Mouse (Mus musculus): ENCODE results near the gene Slc3a1. TPM values are rescaled to one million over a fixed set of nuclear protein-coding genes. Genes with fewer than 3 reads are reported as not detected.

Gene Slc3a1
- 0.37 and 0.81 TPM in 2 replicates for polyA plus RNA-seq (2015; fragmentation: Nextera tagmentation; extraction: Ambion mirVana)

DNA sequence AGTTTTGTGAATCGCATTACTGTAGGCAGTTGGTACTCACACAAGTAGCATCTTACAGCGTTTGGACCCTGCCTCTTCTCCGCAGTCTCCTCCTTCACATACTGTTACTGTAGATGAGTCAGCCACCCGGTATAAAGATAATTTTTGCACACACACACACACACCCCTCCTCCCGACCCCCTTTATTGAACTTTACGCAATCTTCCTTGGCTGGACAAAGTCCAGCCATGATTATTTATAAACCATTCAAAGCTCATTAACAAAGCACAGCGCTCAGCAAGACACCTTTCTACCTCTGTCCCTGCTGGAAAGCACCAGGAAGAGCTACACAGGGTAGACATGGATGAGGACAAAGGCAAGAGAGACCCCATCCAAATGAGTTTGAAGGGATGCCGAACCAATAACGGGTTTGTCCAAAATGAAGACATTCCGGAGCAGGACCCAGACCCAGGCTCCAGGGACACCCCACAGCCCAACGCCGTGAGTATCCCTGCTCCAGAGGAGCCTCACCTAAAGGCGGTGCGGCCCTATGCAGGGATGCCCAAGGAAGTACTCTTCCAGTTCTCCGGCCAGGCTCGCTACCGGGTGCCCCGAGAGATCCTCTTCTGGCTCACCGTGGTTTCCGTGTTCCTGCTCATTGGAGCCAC lies at the start of gene Slc3a1:
Gene Slc3a1, plus strand, starts transcription at position 284 of the 647 bp plus-strand sequence.
- H3K9me3 ChIP-seq, result no peaks in the 10 kb centered on the region
- 92% methylated on average over 20 of the region's 20 CpGs for WGBS
- H3K4me2 ChIP-seq, result no peak within 1 kb of the TSS
- H3K4me1 ChIP-seq, result peaks cover 10% of the 10 kb centered on the region
- no peak for ATAC-seq (ENCODE audit: insufficient number of reproducible peaks, insufficient read depth, low FRiP score, low TSS enrichment, low read depth)
- H3K4me3 ChIP-seq, result no peak within 1 kb of the TSS
- H3K9ac ChIP-seq, result no peak within 1 kb of the TSS
- H3K36me3 ChIP-seq, result 0 out of 2 replicates have a peak, but pooled peaks cover 3% of the 10 kb centered on the region
- no peak within 1 kb of the TSS for H3K27ac ChIP-seq
- no peaks in the 10 kb centered on the region for H3K27me3 ChIP-seq

DNA sequence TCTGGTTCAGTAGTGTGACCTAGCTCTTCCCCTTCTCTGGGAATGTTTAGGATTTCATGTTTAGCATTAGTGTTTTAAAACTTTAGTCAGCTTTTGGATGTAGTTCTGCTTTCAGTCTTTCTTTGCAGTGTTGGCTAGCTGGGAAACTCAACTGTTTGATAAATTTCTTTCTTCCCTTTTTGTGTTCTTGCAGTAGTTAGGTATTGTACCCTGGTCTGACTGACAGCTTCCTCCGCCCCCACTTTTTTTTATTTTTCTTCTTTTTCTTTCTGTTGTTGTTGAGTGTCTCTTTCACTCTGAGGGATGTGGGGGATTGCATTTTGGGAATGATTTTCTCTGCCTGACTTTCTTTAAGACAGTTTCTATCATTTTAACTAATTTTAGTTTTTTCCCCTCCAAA lies 46.5 kb upstream of the Slc3a1 start:
- no peak for ATAC-seq (ENCODE audit: insufficient number of reproducible peaks, insufficient read depth, low FRiP score, low TSS enrichment, low read depth)
- H3K9me3 ChIP-seq, result no peaks in the 10 kb centered on the region
- H3K36me3 ChIP-seq, result peaks cover 3% of the 10 kb centered on the region
- no peaks in the 10 kb centered on the region for H3K27me3 ChIP-seq
- H3K4me2 ChIP-seq, result no peak overlapping the region
- H3K27ac ChIP-seq, result no peak overlapping the region
- WGBS, result 96% methylated on average over 1 of the region's 1 CpGs
- no peak overlapping the region for H3K9ac ChIP-seq
- peaks cover 15% of the 10 kb centered on the region for H3K4me1 ChIP-seq
- no peak overlapping the region for H3K4me3 ChIP-seq

DNA sequence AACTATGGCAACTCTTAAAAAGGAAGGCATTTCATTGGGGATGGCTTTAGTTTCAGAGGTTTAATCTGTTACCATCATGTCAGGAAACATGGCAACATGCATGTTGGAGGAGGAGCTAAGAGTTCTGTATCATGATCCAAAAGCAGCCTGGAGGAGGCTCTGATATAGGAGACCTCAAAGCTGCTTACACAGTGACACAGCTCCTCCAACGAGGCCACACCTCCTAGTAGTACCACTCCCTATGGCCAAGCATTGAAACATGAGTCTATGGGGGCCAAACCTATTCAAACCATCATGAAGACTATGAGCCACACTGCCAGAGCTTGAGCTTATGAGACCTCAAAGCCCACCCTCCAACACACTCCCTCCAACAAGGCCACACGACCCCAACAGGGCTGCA lies 45.4 kb upstream of the Slc3a1 start:
- no peak for ATAC-seq (ENCODE audit: insufficient number of reproducible peaks, insufficient read depth, low FRiP score, low TSS enrichment, low read depth)
- Histone ChIP-seq H3K4me2 (no peak overlapping the region), H3K36me3 (peaks cover 3% of the 10 kb centered on the region), H3K4me1 (peaks cover 15% of the 10 kb centered on the region), H3K27ac (no peak overlapping the region; the same call in 1 of the 2 replicates), H3K9ac (no peak overlapping the region), H3K4me3 (no peak overlapping the region), H3K9me3 (no peaks in the 10 kb centered on the region), H3K27me3 (no peaks in the 10 kb centered on the region)
- WGBS, result 78% methylated on average over 2 of the region's 2 CpGs

DNA sequence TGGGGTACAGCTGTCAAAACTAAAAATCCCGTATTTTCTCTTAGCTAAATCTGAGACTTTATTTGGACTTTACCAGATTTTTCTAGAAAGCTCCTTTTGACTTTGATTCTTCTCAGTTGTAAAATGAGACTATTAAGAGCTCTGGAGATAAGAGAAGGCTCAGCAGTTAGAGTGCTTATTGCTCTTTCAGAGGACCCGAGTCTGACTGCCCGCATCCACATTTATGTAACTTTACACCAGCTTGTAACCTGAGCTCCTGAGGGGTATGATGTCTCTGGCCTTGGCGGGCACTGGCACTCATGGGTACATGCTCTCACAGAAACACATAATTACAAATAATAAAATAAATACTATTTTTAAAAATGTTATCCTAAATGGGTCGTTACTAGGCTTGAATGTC lies 41.8 kb upstream of the Slc3a1 start:
- Histone ChIP-seq H3K4me3 (no peak overlapping the region), H3K27me3 (no peaks in the 10 kb centered on the region), H3K27ac (no peak overlapping the region), H3K9me3 (no peaks in the 10 kb centered on the region), H3K36me3 (no peaks in the 10 kb centered on the region), H3K4me2 (no peak overlapping the region), H3K4me1 (peaks cover 15% of the 10 kb centered on the region), H3K9ac (no peak overlapping the region)
- no peak for ATAC-seq (ENCODE audit: insufficient number of reproducible peaks, insufficient read depth, low FRiP score, low TSS enrichment, low read depth)
- 33% methylated on average over 5 of the region's 5 CpGs for WGBS

DNA sequence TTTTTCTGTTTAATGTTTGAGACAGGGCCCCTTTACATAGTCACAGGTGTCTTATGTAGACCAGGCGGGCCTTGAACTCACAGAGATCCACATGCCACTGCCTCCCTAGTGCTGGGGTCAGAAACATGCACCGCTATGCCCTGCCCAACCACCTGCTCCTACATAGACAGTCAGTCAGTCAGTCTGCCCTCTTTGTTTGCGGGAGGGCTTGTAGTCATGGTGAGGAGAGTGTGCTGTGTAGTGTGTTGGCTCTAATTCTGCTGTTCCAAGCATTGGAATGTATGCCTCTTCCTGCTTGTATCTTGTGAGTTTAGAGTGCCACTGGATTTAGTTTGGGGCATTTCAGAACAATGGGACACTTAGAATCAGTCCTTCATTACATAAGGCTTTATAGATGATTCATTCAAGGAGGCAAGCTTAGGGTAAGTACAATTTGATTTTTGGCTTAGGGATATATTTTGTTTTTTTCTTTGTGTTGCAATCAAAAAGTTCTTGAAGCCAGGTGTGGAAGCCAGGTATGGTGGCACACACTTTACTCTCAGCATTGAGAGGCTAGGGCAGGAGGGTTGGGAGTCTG lies 40.3 kb upstream of the Slc3a1 start:
- Histone ChIP-seq H3K36me3 (peaks cover 2% of the 10 kb centered on the region; the same call in 1 of the 2 replicates), H3K4me3 (no peak overlapping the region), H3K9me3 (no peaks in the 10 kb centered on the region), H3K27me3 (no peaks in the 10 kb centered on the region), H3K27ac (no peak overlapping the region), H3K9ac (no peak overlapping the region), H3K4me2 (no peak overlapping the region), H3K4me1 (peaks cover 8% of the 10 kb centered on the region)
- no peak for ATAC-seq (ENCODE audit: insufficient number of reproducible peaks, insufficient read depth, low FRiP score, low TSS enrichment, low read depth)
- 87% methylated on average over 3 of the region's 3 CpGs for whole genome bisulfite sequencing

DNA sequence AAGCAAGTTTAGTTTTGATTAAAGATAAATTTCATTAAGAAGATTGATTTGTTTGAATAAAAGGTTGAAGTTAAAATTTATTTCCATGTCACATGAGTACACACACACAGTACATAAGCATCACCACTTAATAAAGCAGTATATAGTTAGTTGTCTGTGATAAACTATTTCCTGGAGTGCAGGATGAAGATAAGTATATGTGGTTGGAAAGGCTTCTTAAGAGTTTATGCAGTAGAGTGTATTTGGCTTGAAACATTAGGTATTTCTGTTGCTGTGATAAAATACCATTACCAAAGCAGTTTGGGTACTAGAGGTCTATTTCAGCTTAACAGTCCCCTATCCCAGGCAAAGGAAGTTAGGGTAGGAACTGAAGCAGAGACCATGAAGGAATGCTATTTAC lies 39.7 kb upstream of the Slc3a1 start:
- Histone ChIP-seq H3K9me3 (no peaks in the 10 kb centered on the region), H3K27ac (no peak overlapping the region), H3K9ac (no peak overlapping the region), H3K4me3 (no peak overlapping the region), H3K27me3 (no peaks in the 10 kb centered on the region), H3K4me1 (peaks cover 3% of the 10 kb centered on the region), H3K36me3 (peaks cover 5% of the 10 kb centered on the region; the same call in 1 of the 2 replicates), H3K4me2 (no peak overlapping the region)
- ATAC-seq (ENCODE audit: insufficient number of reproducible peaks, insufficient read depth, low FRiP score, low TSS enrichment, low read depth), result no peak

DNA sequence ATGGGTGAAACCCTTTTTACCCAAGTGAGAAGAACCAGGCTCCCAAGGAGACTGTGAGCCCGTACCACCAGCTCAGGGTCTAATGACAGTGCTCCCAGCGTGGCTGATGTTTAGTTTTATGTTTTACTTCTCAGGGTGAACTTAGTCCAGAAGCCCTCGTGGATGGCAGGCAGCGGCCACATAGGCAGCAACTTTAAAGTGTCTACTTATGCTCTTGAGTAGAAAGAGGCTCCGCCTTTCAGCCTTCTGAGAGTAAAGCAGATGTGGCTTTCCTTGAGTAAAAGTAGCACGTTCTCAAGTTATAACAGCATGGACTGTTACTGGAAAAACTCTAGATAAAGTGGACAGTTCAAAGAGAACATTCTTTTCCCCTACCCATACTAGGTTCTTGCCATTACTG lies 32.3 kb upstream of the Slc3a1 start:
- WGBS, result 81% methylated on average over 6 of the region's 6 CpGs
- Histone ChIP-seq H3K4me2 (no peak overlapping the region), H3K4me3 (no peak overlapping the region), H3K27me3 (no peaks in the 10 kb centered on the region), H3K9ac (no peak overlapping the region), H3K4me1 (no peaks in the 10 kb centered on the region), H3K36me3 (peaks cover 13% of the 10 kb centered on the region), H3K9me3 (no peaks in the 10 kb centered on the region), H3K27ac (no peak overlapping the region)
- no peak for ATAC-seq (ENCODE audit: insufficient number of reproducible peaks, insufficient read depth, low FRiP score, low TSS enrichment, low read depth)

DNA sequence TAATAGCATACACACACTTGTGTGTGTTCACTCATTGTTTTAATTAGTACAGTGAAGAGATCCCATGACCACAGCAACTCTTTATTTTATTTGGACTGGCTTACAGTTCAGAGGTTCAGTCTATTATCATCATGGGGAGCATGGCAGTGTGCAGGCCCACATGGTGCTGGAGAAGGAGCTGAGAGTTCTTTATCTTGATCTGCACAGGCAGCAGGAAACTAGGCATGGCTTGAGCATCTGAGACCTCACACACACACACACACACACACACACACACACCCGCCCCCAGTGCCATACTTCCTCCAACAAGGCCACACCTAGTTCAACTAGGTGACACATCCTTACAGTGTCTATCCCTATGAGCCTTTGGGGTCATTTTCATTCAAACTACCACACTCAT lies 30.5 kb upstream of the Slc3a1 start:
- 84% methylated on average over 1 of the region's 1 CpGs for WGBS
- no peaks in the 10 kb centered on the region for H3K4me1 ChIP-seq
- H3K27ac ChIP-seq, result no peak overlapping the region
- no peaks in the 10 kb centered on the region for H3K27me3 ChIP-seq
- H3K4me3 ChIP-seq, result no peak overlapping the region
- H3K9ac ChIP-seq, result no peak overlapping the region
- H3K4me2 ChIP-seq, result no peak overlapping the region
- no peaks in the 10 kb centered on the region for H3K9me3 ChIP-seq
- ATAC-seq (ENCODE audit: insufficient number of reproducible peaks, insufficient read depth, low FRiP score, low TSS enrichment, low read depth), result no peak
- H3K36me3 ChIP-seq, result peaks cover 13% of the 10 kb centered on the region

DNA sequence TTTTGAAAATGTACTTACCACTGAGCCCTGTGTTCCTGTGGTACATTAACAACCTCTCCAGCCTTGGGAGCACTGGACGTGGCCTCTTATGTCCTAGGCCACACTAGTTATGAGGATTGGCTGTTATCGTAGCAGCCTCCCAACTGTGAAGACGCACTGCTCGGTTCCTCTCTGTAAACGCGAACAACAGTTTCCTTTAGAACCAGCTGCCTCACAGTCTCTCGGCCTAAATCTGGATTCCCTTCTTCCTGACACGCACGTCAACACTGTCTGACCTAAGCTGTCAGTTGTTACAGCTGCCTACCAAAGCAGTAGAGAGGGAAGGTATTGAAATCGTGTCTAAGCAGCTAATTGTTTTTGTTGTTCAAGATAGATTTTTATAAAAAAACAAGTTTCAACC lies 28.5 kb upstream of the Slc3a1 start:
- ATAC-seq (ENCODE audit: insufficient number of reproducible peaks, insufficient read depth, low FRiP score, low TSS enrichment, low read depth), result no peak
- no peak overlapping the region for H3K4me2 ChIP-seq
- no peak overlapping the region for H3K27ac ChIP-seq
- WGBS, result 80% methylated on average over 10 of the region's 10 CpGs
- H3K9ac ChIP-seq, result no peak overlapping the region
- no peaks in the 10 kb centered on the region for H3K4me1 ChIP-seq
- no peaks in the 10 kb centered on the region for H3K27me3 ChIP-seq
- no peak overlapping the region for H3K4me3 ChIP-seq
- H3K36me3 ChIP-seq, result peaks cover 18% of the 10 kb centered on the region
- no peaks in the 10 kb centered on the region for H3K9me3 ChIP-seq

DNA sequence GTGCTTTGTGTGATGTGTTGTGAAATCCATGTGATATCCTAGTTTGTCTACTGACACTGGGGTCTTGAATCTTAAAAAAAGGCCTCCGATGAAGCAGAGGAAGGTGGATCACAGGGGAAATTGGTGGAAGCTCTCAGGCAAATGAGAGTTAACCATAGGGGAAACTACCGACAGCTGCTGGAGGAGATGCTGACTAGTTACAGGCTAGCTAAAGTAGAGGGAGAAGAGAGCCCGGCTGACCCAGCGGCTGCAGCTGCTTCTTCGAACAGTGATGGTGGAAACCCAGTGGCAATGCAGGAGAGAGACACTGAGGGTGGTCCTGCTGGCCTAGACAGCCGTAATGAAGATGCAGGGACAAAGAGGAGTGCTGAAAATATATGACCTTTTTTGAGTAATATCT lies 14.7 kb upstream of the Slc3a1 start:
- no peaks in the 10 kb centered on the region for H3K9me3 ChIP-seq
- H3K27ac ChIP-seq, result no peak overlapping the region
- H3K27me3 ChIP-seq, result no peaks in the 10 kb centered on the region
- peaks cover 17% of the 10 kb centered on the region for H3K36me3 ChIP-seq
- no peaks in the 10 kb centered on the region for H3K4me1 ChIP-seq
- H3K9ac ChIP-seq, result no peak overlapping the region
- H3K4me3 ChIP-seq, result no peak overlapping the region
- H3K4me2 ChIP-seq, result no peak overlapping the region
- 81% methylated on average over 6 of the region's 6 CpGs for WGBS
- no peak for ATAC-seq (ENCODE audit: insufficient number of reproducible peaks, insufficient read depth, low FRiP score, low TSS enrichment, low read depth)

DNA sequence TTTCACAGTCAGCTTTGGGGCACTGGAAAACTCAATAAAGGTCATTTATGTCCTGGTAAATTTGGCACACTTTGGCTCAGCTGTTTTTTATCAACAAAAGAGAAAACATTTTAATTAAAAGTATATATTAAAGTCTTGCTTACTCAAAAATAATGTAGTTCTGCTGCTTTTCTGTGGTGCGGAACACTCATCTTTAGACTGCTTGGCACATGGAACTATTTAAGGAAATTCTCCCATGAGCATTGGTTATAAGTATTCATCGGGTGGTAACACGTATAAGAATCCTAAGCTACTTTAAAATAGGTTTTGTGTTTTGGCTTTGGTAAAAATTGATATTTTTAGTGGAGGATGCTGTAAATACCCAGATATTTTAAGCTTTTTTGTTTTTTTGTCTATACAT lies 13.5 kb upstream of the Slc3a1 start:
- WGBS, result 53% methylated on average over 3 of the region's 3 CpGs
- H3K9ac ChIP-seq, result no peak overlapping the region
- no peaks in the 10 kb centered on the region for H3K4me1 ChIP-seq
- ATAC-seq (ENCODE audit: insufficient number of reproducible peaks, insufficient read depth, low FRiP score, low TSS enrichment, low read depth), result no peak
- H3K9me3 ChIP-seq, result no peaks in the 10 kb centered on the region
- peaks cover 17% of the 10 kb centered on the region for H3K36me3 ChIP-seq
- no peak overlapping the region for H3K4me3 ChIP-seq
- no peak overlapping the region for H3K27ac ChIP-seq
- no peaks in the 10 kb centered on the region for H3K27me3 ChIP-seq
- no peak overlapping the region for H3K4me2 ChIP-seq

DNA sequence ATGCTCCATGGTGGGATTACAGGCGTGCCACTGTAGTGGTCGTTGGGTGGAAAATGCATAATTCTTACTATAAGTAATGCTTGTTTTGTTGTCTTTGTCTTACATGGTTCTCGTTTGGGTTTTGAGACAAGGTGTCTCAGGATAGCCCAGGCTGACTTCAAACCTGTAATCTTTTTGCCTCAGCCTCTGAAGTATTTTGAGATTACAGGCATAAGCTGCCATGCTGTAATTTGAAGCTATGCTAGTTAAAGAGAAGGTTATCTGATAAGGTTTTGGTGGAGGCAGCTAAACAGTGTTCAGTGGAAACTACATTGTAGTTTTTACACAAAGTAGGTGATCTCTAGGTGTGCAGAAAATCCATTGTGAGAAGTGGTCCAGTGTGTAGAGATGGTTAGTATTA lies 9.8 kb upstream of the Slc3a1 start:
- no peak overlapping the region for H3K27ac ChIP-seq
- H3K4me1 ChIP-seq, result peaks cover 3% of the 10 kb centered on the region; the same call in 1 of the 2 replicates
- H3K27me3 ChIP-seq, result no peaks in the 10 kb centered on the region
- WGBS, result 86% methylated on average over 3 of the region's 3 CpGs
- H3K4me2 ChIP-seq, result no peak overlapping the region
- H3K9ac ChIP-seq, result no peak overlapping the region
- H3K36me3 ChIP-seq, result no peaks in the 10 kb centered on the region
- H3K9me3 ChIP-seq, result no peaks in the 10 kb centered on the region
- ATAC-seq (ENCODE audit: insufficient number of reproducible peaks, insufficient read depth, low FRiP score, low TSS enrichment, low read depth), result no peak
- H3K4me3 ChIP-seq, result no peak overlapping the region

Measured in embryonic facial prominence, embryonic 13.5 days (tissue).